Mouse (Mus musculus) hindbrain, embryonic 10.5 days (tissue): ENCODE measurements around the gene Pfkm. TPM values are rescaled to one million over a fixed set of nuclear protein-coding genes. Genes with fewer than 3 reads are reported as not detected.

Source experiments
- DNase-seq: peaks from one replicate; pipeline ENCODE4 v3.0.0-alpha.2; 2017; ENCODE audit warnings: low spot score
- H3K27ac ChIP-seq: fragments of 300-500 bp; sonication (generic); 2 replicates; pipeline ENCODE4 v1.5.1; 2016; ENCODE audit warnings: mild to moderate bottlenecking, moderate library complexity
- H3K27me3 ChIP-seq: fragments of 300-500 bp; sonication (generic); 2 replicates; pipeline ENCODE4 v1.6.1; 2016; ENCODE audit warnings: mild to moderate bottlenecking; ENCODE audit not compliant: poor library complexity, insufficient read depth, severe bottlenecking
- H3K36me3 ChIP-seq: fragments of 300-500 bp; sonication (generic); 2 replicates; pipeline ENCODE4 v1.6.1; 2016; ENCODE audit warnings: mild to moderate bottlenecking, moderate library complexity
- H3K4me1 ChIP-seq: fragments of 300-500 bp; sonication (generic); replicated peaks from 2 replicates; pipeline ENCODE4 v1.6.1; 2016; ENCODE audit warnings: mild to moderate bottlenecking
- H3K4me3 ChIP-seq: fragments of 300-500 bp; sonication (generic); 2 replicates; pipeline ENCODE4 v1.5.1; 2016; ENCODE audit warnings: mild to moderate bottlenecking, moderate library complexity
- H3K9me3 ChIP-seq: fragments of 300-500 bp; sonication (generic); 2 replicates; pipeline ENCODE4 v1.6.1; 2016; ENCODE audit warnings: mild to moderate bottlenecking, moderate library complexity
- WGBS: fragments of 180-500 bp; shearing (Covaris S2); methylation state at CpG from one replicate; pipeline ENCODE4 v1.1.7; 2016; 5-methylcytosine and 5-hydroxymethylcytosine counted together
- polyA plus RNA-seq: library from polyadenylated mRNA; unstranded; fragments of >200 nt; fragmentation: Nextera tagmentation; extraction: Ambion mirVana; gene quantifications from 2 replicates; pipeline ENCODE4 v1.2.1, GENCODE M21; 2016

Gene Pfkm
- polyA plus RNA-seq, 1 experiment from 2014 or later: 37.9 TPM

GRCm38 (mm10) chr15:98152916-98153315, 60.5 kb downstream of the Pfkm start:
- H3K9me3 ChIP-seq: no peaks in the 10 kb centered on the region
- no peak overlapping the region for H3K4me3 ChIP-seq
- 0 out of 2 replicates have a peak, but pooled peaks cover 3% of the 10 kb centered on the region for H3K4me1 ChIP-seq
- H3K36me3 ChIP-seq: no peaks in the 10 kb centered on the region
- H3K27ac ChIP-seq: no peak overlapping the region
- no peaks in the 10 kb centered on the region for H3K27me3 ChIP-seq
- WGBS: 73% methylated on average over 7 of the region's 7 CpGs
- DNase-seq: no peak

DNA sequence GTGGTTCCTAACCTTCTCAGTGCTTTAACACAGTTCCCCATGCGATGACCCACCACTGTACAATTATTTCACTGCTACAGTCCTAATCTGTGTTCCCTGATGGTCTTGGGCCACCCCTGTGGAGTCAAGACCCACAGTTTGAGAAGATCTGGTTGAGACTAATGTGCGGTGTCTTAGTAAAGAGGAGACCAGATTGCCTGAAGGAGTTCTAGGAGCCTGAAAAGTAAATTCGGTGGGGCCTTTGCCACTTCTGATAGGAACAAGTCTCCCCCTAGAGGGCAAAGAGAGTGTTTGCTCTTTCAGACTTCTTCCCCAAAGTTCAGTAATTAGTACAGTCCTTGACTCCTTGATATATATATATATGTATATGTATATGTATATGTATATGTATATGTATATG, 61.2 kb downstream of the Pfkm start:
- H3K9me3 ChIP-seq: no peaks in the 10 kb centered on the region
- H3K36me3 ChIP-seq: no peaks in the 10 kb centered on the region
- H3K4me1 ChIP-seq: 0 out of 2 replicates have a peak, but pooled peaks cover 3% of the 10 kb centered on the region
- H3K4me3 ChIP-seq: no peak overlapping the region
- 36% methylated on average over 3 of the region's 3 CpGs for WGBS
- H3K27ac ChIP-seq: no peak overlapping the region
- no peaks in the 10 kb centered on the region for H3K27me3 ChIP-seq
- peak; percentile 26 for DNase-seq

GRCm38 (mm10) chr15:98154146-98154545, 61.8 kb downstream of the Pfkm start:
- DNase-seq: no peak
- peaks cover 3% of the 10 kb centered on the region; the same call in 1 of the 2 replicates for H3K4me1 ChIP-seq
- H3K36me3 ChIP-seq: no peaks in the 10 kb centered on the region
- 67% methylated on average over 4 of the region's 4 CpGs for WGBS
- no peaks in the 10 kb centered on the region for H3K9me3 ChIP-seq
- H3K27ac ChIP-seq: no peak overlapping the region
- H3K4me3 ChIP-seq: no peak overlapping the region
- no peaks in the 10 kb centered on the region for H3K27me3 ChIP-seq

GRCm38 (mm10) chr15:98154631-98155030, 62.2 kb downstream of the Pfkm start:
- Histone ChIP-seq H3K36me3 (no peaks in the 10 kb centered on the region), H3K4me1 (peaks cover 6% of the 10 kb centered on the region; the same call in 1 of the 2 replicates), H3K27ac (no peak overlapping the region), H3K27me3 (no peaks in the 10 kb centered on the region), H3K9me3 (no peaks in the 10 kb centered on the region), H3K4me3 (no peak overlapping the region)
- DNase-seq: no peak
- WGBS: 81% methylated on average over 3 of the region's 3 CpGs

DNA sequence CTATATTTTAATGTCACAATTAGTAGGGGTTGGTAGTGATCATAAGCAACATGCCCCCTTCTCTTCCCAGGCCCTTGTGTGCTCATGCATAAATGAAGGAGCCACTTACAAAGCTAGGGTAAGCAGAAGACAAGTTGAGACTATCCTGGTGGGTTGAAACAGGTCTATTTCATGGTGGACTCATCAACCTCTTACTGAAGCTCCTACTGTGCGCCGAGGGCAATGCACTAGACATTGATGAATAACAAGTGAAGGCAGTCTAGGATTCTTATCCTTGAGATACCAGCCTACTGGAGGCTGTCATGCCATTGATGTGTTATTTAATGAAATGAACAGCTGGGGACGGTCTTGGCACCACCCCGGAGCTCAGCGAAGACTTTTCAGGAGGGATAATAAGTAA, 62.9 kb downstream of the Pfkm start:
- no peak overlapping the region for H3K27ac ChIP-seq
- WGBS: 95% methylated on average over 5 of the region's 5 CpGs
- no peaks in the 10 kb centered on the region for H3K36me3 ChIP-seq
- H3K4me3 ChIP-seq: no peak overlapping the region
- H3K9me3 ChIP-seq: no peaks in the 10 kb centered on the region
- no peak for DNase-seq
- peaks cover 10% of the 10 kb centered on the region; the same call in 1 of the 2 replicates for H3K4me1 ChIP-seq
- no peaks in the 10 kb centered on the region for H3K27me3 ChIP-seq

- Histone ChIP-seq H3K27me3 (no peaks in the 10 kb centered on the region), H3K27ac (no peak overlapping the region), H3K9me3 (no peaks in the 10 kb centered on the region), H3K4me3 (no peak overlapping the region), H3K4me1 (peaks cover 17% of the 10 kb centered on the region), H3K36me3 (no peaks in the 10 kb centered on the region)
- 69% methylated on average over 4 of the region's 4 CpGs for WGBS
- no peak for DNase-seq
Observed at GRCm38 (mm10) chr15:98155944-98156343, 63.6 kb downstream of the Pfkm start.

GRCm38 (mm10) chr15:98157253-98157652, 64.9 kb downstream of the Pfkm start:
- Histone ChIP-seq H3K9me3 (no peaks in the 10 kb centered on the region), H3K27me3 (no peaks in the 10 kb centered on the region), H3K4me3 (no peak overlapping the region), H3K36me3 (no peaks in the 10 kb centered on the region), H3K4me1 (peaks cover 23% of the 10 kb centered on the region), H3K27ac (no peak overlapping the region)
- DNase-seq: no peak
- 76% methylated on average over 1 of the region's 1 CpGs for WGBS

GRCm38 (mm10) chr15:98161026-98161805, 68.8 kb downstream of the Pfkm start:
- 55% methylated on average over 19 of the region's 19 CpGs for WGBS
- H3K9me3 ChIP-seq: no peaks in the 10 kb centered on the region
- no peaks in the 10 kb centered on the region for H3K36me3 ChIP-seq
- peak overlapping the region; percentile 40; the same call in 1 of the 2 replicates for H3K27ac ChIP-seq
- DNase-seq: peak; percentile 10
- H3K4me1 ChIP-seq: peaks cover 21% of the 10 kb centered on the region
- peaks cover 13% of the 10 kb centered on the region for H3K27me3 ChIP-seq
- H3K4me3 ChIP-seq: no peak overlapping the region

DNA sequence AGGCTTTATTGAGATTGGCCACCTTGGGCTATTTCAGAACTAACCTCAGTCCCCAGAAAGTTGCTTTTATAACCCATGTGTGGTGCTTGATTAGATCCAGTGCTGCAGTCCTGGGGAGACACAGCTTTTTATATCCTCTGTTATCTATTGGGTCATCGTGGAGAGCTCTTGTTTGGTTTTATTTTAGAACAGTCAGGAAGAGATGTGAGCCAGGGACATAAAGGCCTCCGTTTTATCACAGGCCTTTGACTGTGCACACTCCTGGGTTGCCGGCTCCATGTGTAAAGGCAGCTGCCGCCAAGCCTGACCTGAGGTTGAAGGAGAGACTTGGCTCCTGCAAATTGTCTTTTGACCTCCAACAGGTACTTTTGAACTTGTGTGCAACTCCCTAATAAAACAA, 70.2 kb downstream of the Pfkm start:
- Histone ChIP-seq H3K27me3 (peaks cover 24% of the 10 kb centered on the region), H3K4me3 (no peak overlapping the region), H3K4me1 (peaks cover 34% of the 10 kb centered on the region), H3K27ac (no peak overlapping the region), H3K9me3 (no peaks in the 10 kb centered on the region), H3K36me3 (no peaks in the 10 kb centered on the region)
- no peak for DNase-seq
- 85% methylated on average over 4 of the region's 4 CpGs for WGBS

DNA sequence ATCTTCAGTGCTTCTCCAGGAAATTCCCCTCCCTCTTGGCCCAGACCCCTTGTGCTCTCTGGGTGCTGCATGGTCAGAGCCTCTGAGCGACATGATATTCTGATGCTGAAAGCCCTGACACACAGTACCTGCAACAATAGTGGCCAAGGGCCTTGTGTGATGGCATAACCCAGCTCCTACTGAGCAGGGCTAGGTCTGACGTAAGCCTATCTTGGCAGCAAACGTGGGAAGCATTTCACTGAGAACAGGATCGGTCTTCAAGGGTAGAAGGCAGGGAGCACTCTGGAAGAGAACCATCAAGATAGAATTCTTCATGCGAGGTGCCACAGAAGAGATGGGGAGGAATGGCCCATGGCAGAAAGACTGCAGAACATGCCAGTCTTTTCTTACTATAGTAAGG, 73.1 kb downstream of the Pfkm start, which contains the start of gene Asb8:
Gene Asb8 (minus strand): TSS at position 101 of the 400 bp plus-strand sequence.
- no peak for DNase-seq
- H3K4me3 ChIP-seq: no peak within 1 kb of the TSS
- H3K36me3 ChIP-seq: no peaks in the 10 kb centered on the region
- peaks cover 54% of the 10 kb centered on the region for H3K27me3 ChIP-seq
- H3K9me3 ChIP-seq: no peaks in the 10 kb centered on the region
- H3K27ac ChIP-seq: peak within 1 kb of the TSS; percentile 50; the same call in 1 of the 2 replicates
- WGBS: 86% methylated on average over 5 of the region's 5 CpGs
- H3K4me1 ChIP-seq: peaks cover 53% of the 10 kb centered on the region

DNA sequence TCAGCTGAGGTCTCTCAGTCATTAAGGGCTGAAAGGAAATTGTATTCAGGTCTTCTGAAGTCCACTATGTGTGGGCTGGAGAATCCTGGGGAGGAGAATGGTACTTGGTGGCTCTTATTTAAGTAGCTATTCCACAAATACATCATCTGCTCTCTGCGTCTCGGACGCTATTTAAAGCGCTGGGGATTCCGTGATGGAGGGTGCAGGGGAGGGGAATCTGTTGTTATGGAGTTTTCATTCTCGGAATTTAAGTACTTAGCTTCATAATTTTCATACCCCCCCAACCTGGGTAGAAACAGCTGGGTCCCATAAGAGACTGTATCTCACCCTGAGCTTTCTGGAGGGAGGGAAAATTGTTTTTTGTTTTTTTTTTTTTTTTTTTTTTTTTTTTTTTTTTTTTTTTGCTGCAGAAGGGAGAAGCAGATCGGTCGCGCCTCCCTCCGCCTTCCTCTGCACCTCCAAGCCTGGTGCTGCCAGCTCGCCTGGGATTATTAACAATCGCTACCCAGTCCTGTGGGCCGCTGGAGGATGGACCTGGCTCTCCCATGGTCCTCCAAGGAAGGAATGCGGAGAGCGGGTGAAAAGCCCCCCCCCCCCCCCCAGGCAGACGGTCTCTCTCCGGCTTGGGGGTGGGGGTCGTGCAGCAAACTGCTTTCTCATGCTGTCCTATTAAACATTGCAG, 74.7 kb downstream of the Pfkm start, which contains the start of gene Ccdc184:
Gene Ccdc184 (plus strand): TSS at position 196 of the 682 bp plus-strand sequence.
- peak; percentile 6 for DNase-seq
- peak within 1 kb of the TSS; percentile 89 for H3K27ac ChIP-seq
- no peaks in the 10 kb centered on the region for H3K9me3 ChIP-seq
- H3K4me3 ChIP-seq: peak within 1 kb of the TSS; percentile 59
- 3% methylated on average over 18 of the region's 18 CpGs for WGBS
- H3K4me1 ChIP-seq: peaks cover 48% of the 10 kb centered on the region
- no peaks in the 10 kb centered on the region for H3K36me3 ChIP-seq
- peaks cover 70% of the 10 kb centered on the region for H3K27me3 ChIP-seq

- Histone ChIP-seq H3K4me3 (peak overlapping the region; percentile 59), H3K27me3 (peaks cover 77% of the 10 kb centered on the region), H3K9me3 (no peaks in the 10 kb centered on the region), H3K36me3 (no peaks in the 10 kb centered on the region), H3K27ac (peak overlapping the region; percentile 89), H3K4me1 (peaks cover 48% of the 10 kb centered on the region)
- under 1% methylated on average over 69 of the region's 69 CpGs for WGBS
- peak; percentile 94 for DNase-seq
Observed at GRCm38 (mm10) chr15:98167645-98168621, 75.5 kb downstream of the Pfkm start.
